Mouse (Mus musculus) CD8-positive naive resting alpha-beta T cell, adult 57 days (primary cell): ENCODE results near the gene Fgf23. TPM values are rescaled to one million over a fixed set of nuclear protein-coding genes. Genes with fewer than 3 reads are reported as not detected.

Source experiments
- total RNA-seq: library from RNA; stranded (reverse); gene quantifications from one replicate; pipeline ENCODE4 v1.2.4, GENCODE M21; 2023

The Fgf23 gene
- total RNA-seq = not detected

GRCm38 (mm10) chr6:127072817-127073216 lies at the start of gene Fgf23:
Gene Fgf23 (plus strand): TSS chr6:127072902.

GRCm38 (mm10) chr6:127109402-127109930 lies 36.8 kb downstream of the Fgf23 start, which contains the start of gene Tigar:
Gene Tigar (minus strand): TSS chr6:127109557.

Other genes starting within 250 kb of the Fgf23 start
- 70.6 TPM for gene Ndufa9, start 223.8 kb upstream of the Fgf23 start, total RNA-seq
- gene Akap3, start 219.8 kb upstream of the Fgf23 start, total RNA-seq = not detected
- gene Dyrk4, start 151.1 kb upstream of the Fgf23 start, total RNA-seq = 2.0 TPM
- 2.9 TPM for gene Rad51ap1, start 133.3 kb upstream of the Fgf23 start, total RNA-seq
- 23.3 TPM for gene D6Wsu163e, start 132.9 kb upstream of the Fgf23 start, total RNA-seq
- gene Fgf6, start 57.3 kb upstream of the Fgf23 start, total RNA-seq = not detected
- 6.4 TPM for gene Tigar, start 36.7 kb downstream of the Fgf23 start, total RNA-seq
- gene Ccnd2, start 79.3 kb downstream of the Fgf23 start, total RNA-seq = 332 TPM